Mouse (Mus musculus): ENCODE data around the gene Cyth1. TPM values are rescaled to one million over a fixed set of nuclear protein-coding genes. Genes with fewer than 3 reads are reported as not detected.

Gene Cyth1
- polyA plus RNA-seq, 1 experiment = 47.7 TPM

DNA sequence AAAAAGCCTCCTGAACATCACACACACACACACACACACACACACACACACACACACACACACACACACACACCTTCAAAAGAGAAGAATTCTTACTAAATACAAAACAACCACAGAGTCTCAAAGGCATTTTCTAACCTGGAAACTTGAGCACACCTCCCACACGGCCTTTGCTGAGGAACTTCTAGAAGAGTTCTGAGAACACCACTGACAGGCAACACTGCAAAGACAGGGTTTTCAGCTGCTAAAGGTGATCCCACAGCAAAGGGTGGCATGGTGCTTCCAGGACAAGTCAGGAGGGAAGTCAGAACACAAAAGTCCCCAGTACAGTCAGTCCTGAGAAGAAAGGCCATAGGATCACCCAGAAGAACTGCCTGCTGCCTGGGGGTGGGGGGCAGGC lies 22.5 kb downstream of the Cyth1 start:
- H3K27ac ChIP-seq (ENCODE audit: insufficient read depth, low read length) = peak overlapping the region; percentile 91
- whole genome bisulfite sequencing = 22% methylated on average over 1 of the region's 1 CpGs
- no peaks in the 10 kb centered on the region for H3K27me3 ChIP-seq (ENCODE audit: control insufficient read depth, insufficient read depth, low read length)
- TF ChIP-seq CTCF (IDR thresholded peaks at IDR 0.05; ENCODE audit: extremely low read depth, insufficient read depth, insufficient read length, insufficient replicate concordance) (no peak), POLR2A (IDR thresholded peaks at IDR 0.05; ENCODE audit: low read depth, low read length) (no peak)
- DNase-seq (ENCODE audit: low read depth in 1 of 2, low spot score in 2 of 2) = no peak
- no peak overlapping the region for H3K4me3 ChIP-seq (ENCODE audit: extremely low read depth, insufficient read depth, insufficient read length)
- H3K36me3 ChIP-seq (ENCODE audit: control insufficient read depth, insufficient read depth, low read length) = no peaks in the 10 kb centered on the region
- peaks cover 53% of the 10 kb centered on the region for H3K4me1 ChIP-seq (ENCODE audit: control insufficient read depth, insufficient read depth, insufficient read length)

DNA sequence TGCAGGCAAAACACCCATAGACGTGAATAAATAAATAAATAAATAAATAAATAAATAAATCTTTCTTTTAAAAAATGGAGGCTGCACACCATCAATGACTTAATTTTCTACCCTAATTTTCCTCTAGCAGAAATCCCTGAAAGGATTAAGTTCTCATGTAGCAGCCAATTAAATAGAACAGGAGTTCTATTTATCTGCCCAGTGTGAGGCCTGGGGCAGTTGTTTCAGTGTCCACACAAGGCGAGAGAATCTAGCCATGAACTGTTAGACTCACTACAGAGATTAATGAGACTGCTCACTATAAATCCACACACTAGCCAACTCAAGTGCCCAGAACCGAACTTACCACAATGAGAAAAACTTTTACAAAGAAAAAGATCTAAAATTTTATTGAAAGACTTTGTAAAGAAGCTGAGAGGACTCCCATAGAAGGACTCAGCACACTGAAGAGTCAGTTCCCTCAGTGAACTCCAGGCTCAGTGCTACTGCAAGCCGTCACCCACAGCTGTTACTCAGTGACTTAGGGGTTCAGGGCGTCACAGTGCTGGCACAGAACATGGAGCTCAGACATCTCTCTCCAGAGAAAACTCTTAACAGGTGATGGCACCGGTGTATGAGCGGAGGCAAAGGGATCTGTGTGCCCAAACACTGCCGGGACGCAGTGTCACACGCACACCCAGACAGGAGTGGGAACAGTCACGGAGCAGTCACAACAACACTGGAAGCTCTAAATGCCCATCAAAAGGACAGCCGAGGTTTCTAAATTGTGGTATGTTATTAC lies 23.1 kb downstream of the Cyth1 start:
- Histone ChIP-seq H3K27me3 (ENCODE audit: control insufficient read depth, insufficient read depth, low read length) (no peaks in the 10 kb centered on the region), H3K4me3 (ENCODE audit: extremely low read depth, insufficient read depth, insufficient read length) (peak overlapping the region; percentile 23; the same call in 1 of the 2 replicates), H3K4me1 (ENCODE audit: control insufficient read depth, insufficient read depth, insufficient read length) (peaks cover 48% of the 10 kb centered on the region), H3K36me3 (ENCODE audit: control insufficient read depth, insufficient read depth, low read length) (no peaks in the 10 kb centered on the region), H3K27ac (ENCODE audit: insufficient read depth, low read length) (peak overlapping the region; percentile 91)
- TF ChIP-seq POLR2A (IDR thresholded peaks at IDR 0.05; ENCODE audit: low read depth, low read length) = no peak
- TF ChIP-seq CTCF (IDR thresholded peaks at IDR 0.05; ENCODE audit: extremely low read depth, insufficient read depth, insufficient read length, insufficient replicate concordance) = no peak
- no peak for DNase-seq (ENCODE audit: low read depth in 1 of 2, low spot score in 2 of 2)
- 72% methylated on average over 12 of the region's 12 CpGs for WGBS

DNA sequence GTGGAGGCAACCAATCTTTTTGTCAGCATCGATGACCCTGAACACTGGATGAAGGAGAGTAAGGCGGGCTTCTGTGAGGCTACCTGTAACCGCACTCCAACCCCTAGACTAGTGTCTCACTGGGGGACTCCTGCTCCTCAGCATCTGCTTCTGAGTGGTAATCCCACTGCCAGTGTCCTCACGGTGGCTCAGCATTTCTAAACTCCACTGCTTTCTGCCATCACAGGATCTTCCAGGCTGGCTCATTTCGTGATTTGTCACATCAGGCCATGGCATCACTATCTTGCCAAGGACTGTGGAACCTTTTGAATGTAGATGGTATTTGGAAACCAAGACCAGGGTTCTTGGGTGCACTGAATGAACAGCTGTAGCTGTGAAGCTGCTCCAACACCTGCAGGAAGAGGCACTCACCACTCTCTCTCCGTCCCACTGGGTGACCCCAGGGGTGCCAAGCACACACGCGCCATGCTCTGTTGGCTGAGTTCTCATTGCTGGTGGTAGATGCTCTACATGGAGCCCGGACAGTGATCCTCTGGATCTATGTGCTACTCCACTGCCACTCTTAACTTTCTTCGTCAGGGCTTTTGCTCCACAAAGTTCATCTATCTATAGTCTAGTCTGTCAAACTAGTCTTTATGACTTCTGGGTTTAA lies 24.9 kb downstream of the Cyth1 start:
- peaks cover 49% of the 10 kb centered on the region for H3K4me1 ChIP-seq (ENCODE audit: control insufficient read depth, insufficient read depth, insufficient read length)
- no peak overlapping the region for H3K4me3 ChIP-seq (ENCODE audit: extremely low read depth, insufficient read depth, insufficient read length)
- no peaks in the 10 kb centered on the region for H3K36me3 ChIP-seq (ENCODE audit: control insufficient read depth, insufficient read depth, low read length)
- TF ChIP-seq CTCF (IDR thresholded peaks at IDR 0.05; ENCODE audit: extremely low read depth, insufficient read depth, insufficient read length, insufficient replicate concordance) (no peak), POLR2A (IDR thresholded peaks at IDR 0.05; ENCODE audit: low read depth, low read length) (no peak)
- H3K27ac ChIP-seq (ENCODE audit: insufficient read depth, low read length) = peak overlapping the region; percentile 37
- WGBS = 55% methylated on average over 10 of the region's 10 CpGs
- no peak for DNase-seq (ENCODE audit: low read depth in 1 of 2, low spot score in 2 of 2)
- H3K27me3 ChIP-seq (ENCODE audit: control insufficient read depth, insufficient read depth, low read length) = no peaks in the 10 kb centered on the region

DNA sequence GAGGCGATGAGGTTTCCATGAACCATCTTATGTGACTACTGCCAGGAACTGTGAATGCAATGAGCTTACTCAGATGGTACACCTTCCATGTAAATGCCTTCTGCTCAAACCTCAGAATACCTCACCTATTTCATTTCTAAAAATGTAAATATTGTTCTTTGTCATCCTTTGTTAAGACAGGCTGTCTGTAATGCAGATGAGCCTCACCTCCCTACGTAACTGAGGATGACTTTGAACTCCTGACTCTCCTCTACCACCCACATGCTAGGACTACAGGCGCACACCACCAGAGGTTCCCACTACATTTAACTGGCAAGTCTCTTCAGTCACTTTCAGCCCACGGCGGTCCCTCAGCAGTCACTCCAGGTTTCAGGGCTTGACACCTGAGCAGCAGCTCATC lies 25.5 kb downstream of the Cyth1 start:
- 68% methylated on average over 5 of the region's 5 CpGs for WGBS
- peak overlapping the region; percentile 66 for H3K27ac ChIP-seq (ENCODE audit: insufficient read depth, low read length)
- peaks cover 47% of the 10 kb centered on the region for H3K4me1 ChIP-seq (ENCODE audit: control insufficient read depth, insufficient read depth, insufficient read length)
- no peaks in the 10 kb centered on the region for H3K27me3 ChIP-seq (ENCODE audit: control insufficient read depth, insufficient read depth, low read length)
- DNase-seq (ENCODE audit: low read depth in 1 of 2, low spot score in 2 of 2) = no peak
- TF ChIP-seq CTCF (IDR thresholded peaks at IDR 0.05; ENCODE audit: extremely low read depth, insufficient read depth, insufficient read length, insufficient replicate concordance) = no peak
- TF ChIP-seq POLR2A (IDR thresholded peaks at IDR 0.05; ENCODE audit: low read depth, low read length) = no peak
- no peaks in the 10 kb centered on the region for H3K36me3 ChIP-seq (ENCODE audit: control insufficient read depth, insufficient read depth, low read length)
- H3K4me3 ChIP-seq (ENCODE audit: extremely low read depth, insufficient read depth, insufficient read length) = no peak overlapping the region

DNA sequence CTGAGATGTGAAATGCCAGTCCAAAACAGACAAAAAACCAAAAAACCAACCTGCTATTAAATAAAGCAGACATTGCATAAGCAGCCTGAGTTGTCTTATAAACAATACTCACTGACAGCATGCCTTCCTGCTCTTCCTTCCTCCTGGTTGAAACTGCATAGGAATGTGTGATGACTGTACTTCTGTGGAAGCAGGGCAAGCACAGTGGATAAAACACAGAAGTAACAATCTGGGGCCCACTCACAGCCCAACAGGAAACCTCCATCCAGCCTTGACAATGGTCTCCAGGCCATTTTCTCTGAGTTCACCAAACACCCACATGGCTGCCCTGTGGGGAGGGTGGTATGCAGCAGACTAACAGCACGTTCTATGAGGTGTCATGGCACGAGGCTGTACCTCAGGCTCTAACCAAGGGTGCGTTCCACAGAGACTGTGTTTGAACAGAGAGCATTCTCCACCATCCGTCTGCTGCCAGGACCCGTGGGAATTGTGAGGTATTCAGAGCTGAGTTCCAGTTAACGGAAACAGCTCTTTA lies 26.0 kb downstream of the Cyth1 start:
- Histone ChIP-seq H3K36me3 (ENCODE audit: control insufficient read depth, insufficient read depth, low read length) (no peaks in the 10 kb centered on the region), H3K27ac (ENCODE audit: insufficient read depth, low read length) (peak overlapping the region; percentile 66), H3K27me3 (ENCODE audit: control insufficient read depth, insufficient read depth, low read length) (no peaks in the 10 kb centered on the region), H3K4me1 (ENCODE audit: control insufficient read depth, insufficient read depth, insufficient read length) (peaks cover 49% of the 10 kb centered on the region), H3K4me3 (ENCODE audit: extremely low read depth, insufficient read depth, insufficient read length) (no peak overlapping the region)
- no peak for DNase-seq (ENCODE audit: low read depth in 1 of 2, low spot score in 2 of 2)
- TF ChIP-seq POLR2A (IDR thresholded peaks at IDR 0.05; ENCODE audit: low read depth, low read length) = no peak
- no peak for TF ChIP-seq CTCF (IDR thresholded peaks at IDR 0.05; ENCODE audit: extremely low read depth, insufficient read depth, insufficient read length, insufficient replicate concordance)
- 22% methylated on average over 6 of the region's 6 CpGs for WGBS

DNA sequence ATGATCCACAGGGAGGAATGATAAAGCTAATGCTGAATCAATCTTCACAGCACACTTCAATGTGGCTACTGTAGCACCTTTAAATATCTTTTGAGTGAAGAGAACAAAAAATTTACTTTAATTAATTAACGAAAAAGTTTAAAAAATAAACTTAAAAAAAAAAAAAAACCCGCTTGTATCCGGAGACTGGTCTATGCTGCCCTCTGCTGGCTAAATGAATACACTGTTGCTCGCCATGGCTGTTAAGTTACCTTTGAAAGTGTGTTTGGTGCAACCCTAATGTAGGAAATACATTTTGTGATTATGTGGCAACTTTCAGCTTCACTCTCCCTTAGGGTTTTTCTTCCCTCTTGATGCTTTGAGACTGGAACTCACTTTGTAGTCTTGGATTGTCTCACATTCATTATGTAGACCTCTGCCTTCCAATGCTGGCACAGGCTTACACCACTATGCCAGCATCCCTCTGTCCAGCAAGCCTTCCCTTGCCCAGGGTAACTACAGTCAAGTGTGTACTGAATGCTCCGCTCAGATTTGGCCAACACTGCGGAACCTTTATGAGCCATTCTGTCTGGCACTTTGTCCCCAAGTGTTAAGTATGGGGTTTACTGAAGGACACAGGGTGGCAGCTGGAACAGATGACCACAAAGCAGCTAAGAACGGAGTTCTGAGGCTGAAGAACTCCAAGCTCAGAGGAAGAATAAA lies 27.7 kb downstream of the Cyth1 start:
- H3K4me1 ChIP-seq (ENCODE audit: control insufficient read depth, insufficient read depth, insufficient read length) = peaks cover 51% of the 10 kb centered on the region
- H3K27ac ChIP-seq (ENCODE audit: insufficient read depth, low read length) = no peak overlapping the region
- no peaks in the 10 kb centered on the region for H3K27me3 ChIP-seq (ENCODE audit: control insufficient read depth, insufficient read depth, low read length)
- no peak for TF ChIP-seq POLR2A (IDR thresholded peaks at IDR 0.05; ENCODE audit: low read depth, low read length)
- peak; percentile 52; the same call in 1 of the 2 replicates for TF ChIP-seq CTCF (IDR thresholded peaks at IDR 0.05; ENCODE audit: extremely low read depth, insufficient read depth, insufficient read length, insufficient replicate concordance)
- peak; percentile 61 to 65 for DNase-seq (ENCODE audit: low read depth in 1 of 2, low spot score in 2 of 2)
- no peak overlapping the region for H3K4me3 ChIP-seq (ENCODE audit: extremely low read depth, insufficient read depth, insufficient read length)
- 26% methylated on average over 7 of the region's 7 CpGs for WGBS
- no peaks in the 10 kb centered on the region for H3K36me3 ChIP-seq (ENCODE audit: control insufficient read depth, insufficient read depth, low read length)
